Mouse (Mus musculus) megakaryocyte, embryonic 14.5 days (primary cell): ENCODE data around the gene Adam12. TPM values are rescaled to one million over a fixed set of nuclear protein-coding genes. Genes with fewer than 3 reads are reported as not detected.
A peak's percentile ranks its signal among the peaks of the same experiment; 100 is the strongest.

Experiments
- H3K27me3 ChIP-seq: replicated peaks from 2 replicates; pipeline ENCODE3; 2012; ENCODE audit warnings: inconsistent platforms
- H3K36me3 ChIP-seq: replicated peaks from 2 replicates; pipeline ENCODE3; 2012; ENCODE audit warnings: low read length, inconsistent platforms, mixed read lengths
- H3K4me1 ChIP-seq: 2 replicates; pipeline ENCODE4 v1.6.1; 2012; ENCODE audit warnings: inconsistent platforms
- H3K4me3 ChIP-seq: replicated peaks from 2 replicates; pipeline ENCODE3; 2012; ENCODE audit warnings: moderate library complexity, mild to moderate bottlenecking, inconsistent platforms
- H3K9me3 ChIP-seq: 2 replicates; pipeline ENCODE4 v1.6.1; 2012; ENCODE audit warnings: inconsistent platforms
- FLI1 ChIP-seq: IDR thresholded peaks from 2 replicates; pipeline ENCODE4 v1.6.1; 2012; ENCODE audit warnings: low read length, inconsistent platforms, mixed read lengths
- GATA1 ChIP-seq: IDR thresholded peaks from 3 replicates; pipeline ENCODE4 v1.6.1; 2012; ENCODE audit warnings: mixed read lengths, low read length, inconsistent platforms, borderline replicate concordance
- polyA plus RNA-seq: library from polyadenylated mRNA; stranded (reverse); fragments of >175 nt; gene quantifications from 2 replicates; pipeline ENCODE4 v1.2.3, GENCODE M21; 2012; ENCODE audit warnings: low replicate concordance; ENCODE audit not compliant: insufficient read depth

The Adam12 gene
- polyA plus RNA-seq, 1 experiment, result not detected

DNA sequence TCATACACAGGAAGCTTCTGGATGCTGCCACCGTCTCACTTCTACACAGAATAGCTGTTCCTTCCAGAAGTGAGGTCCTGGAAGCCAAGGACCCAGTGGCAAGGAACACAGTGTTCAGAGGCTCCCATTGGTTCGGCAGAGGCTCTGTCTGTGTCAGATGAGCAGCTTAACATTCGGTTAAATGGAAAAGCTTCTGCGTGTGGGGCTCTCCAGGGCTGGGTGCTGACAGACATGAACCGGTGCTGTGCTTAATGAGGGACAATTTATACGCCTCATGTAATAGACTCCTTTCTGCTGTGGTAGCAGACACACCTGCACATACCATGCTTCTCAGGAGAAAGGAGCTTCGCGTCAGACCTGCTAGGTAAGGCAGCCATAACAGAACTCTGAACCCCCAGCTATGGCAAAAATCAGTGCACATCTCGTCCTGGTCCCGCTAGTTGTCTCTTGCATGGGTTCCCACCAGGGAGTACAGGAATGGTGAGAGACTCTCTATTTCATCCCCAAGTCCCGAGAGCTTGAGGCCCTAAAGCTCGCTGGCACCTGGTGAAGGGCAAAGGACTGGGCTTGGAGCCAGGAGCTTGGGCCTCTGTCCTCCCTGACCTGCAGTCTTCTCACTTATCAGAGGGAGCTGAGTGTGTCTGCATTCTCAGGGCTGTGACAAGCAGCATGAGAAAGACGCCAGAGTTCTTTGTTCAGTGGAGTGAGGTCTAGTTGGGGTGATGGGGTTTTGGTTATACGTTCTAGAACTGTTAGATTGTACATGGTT lies 280.0 kb downstream of the Adam12 start:
- no peaks in the 10 kb centered on the region for H3K27me3 ChIP-seq
- no peaks in the 10 kb centered on the region for H3K36me3 ChIP-seq
- TF ChIP-seq GATA1 (no peak), FLI1 (no peak)
- no peaks in the 10 kb centered on the region for H3K4me1 ChIP-seq
- H3K9me3 ChIP-seq, result 0 out of 2 replicates have a peak, but pooled peaks cover 5% of the 10 kb centered on the region
- H3K4me3 ChIP-seq, result no peak overlapping the region

GRCm38 (mm10) chr7:133947360-133947759 lies 284.6 kb downstream of the Adam12 start:
- Histone ChIP-seq H3K27me3 (peaks cover 2% of the 10 kb centered on the region), H3K9me3 (0 out of 2 replicates have a peak, but pooled peaks cover 5% of the 10 kb centered on the region), H3K36me3 (no peaks in the 10 kb centered on the region), H3K4me1 (peaks cover 4% of the 10 kb centered on the region; the same call in 1 of the 2 replicates), H3K4me3 (no peak overlapping the region)
- no peak for TF ChIP-seq FLI1
- TF ChIP-seq GATA1, result no peak

DNA sequence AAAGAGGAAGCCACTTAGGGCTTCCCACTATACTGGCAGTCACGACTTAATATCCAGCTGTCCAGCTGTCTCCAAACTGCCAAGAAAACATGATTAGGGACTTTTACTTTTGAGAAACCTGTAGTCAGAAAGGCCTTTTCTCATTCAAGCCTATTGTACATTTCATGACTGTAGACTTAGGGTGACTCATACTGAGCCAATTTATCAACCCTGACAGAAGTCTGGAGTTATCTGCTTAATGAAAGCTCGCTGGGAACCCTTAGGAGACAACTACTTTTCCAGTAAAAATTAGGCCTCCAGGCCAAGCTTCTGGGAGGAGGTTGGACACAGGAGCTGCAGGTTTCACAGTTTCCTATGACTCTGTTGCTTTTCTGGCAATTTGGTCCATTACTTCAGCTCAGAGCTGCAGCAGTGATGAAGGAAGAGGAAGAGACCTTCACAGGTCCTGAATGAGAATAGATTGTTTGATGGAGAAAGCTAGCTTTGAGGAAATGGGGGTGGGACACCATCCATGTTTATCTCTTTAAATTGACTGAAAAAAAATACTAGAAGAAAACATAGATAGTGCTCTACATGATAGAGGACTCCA lies 285.1 kb downstream of the Adam12 start:
- H3K4me1 ChIP-seq, result peaks cover 4% of the 10 kb centered on the region; the same call in 1 of the 2 replicates
- no peaks in the 10 kb centered on the region for H3K36me3 ChIP-seq
- H3K27me3 ChIP-seq, result peaks cover 2% of the 10 kb centered on the region
- H3K4me3 ChIP-seq, result no peak overlapping the region
- H3K9me3 ChIP-seq, result 0 out of 2 replicates have a peak, but pooled peaks cover 5% of the 10 kb centered on the region
- no peak for TF ChIP-seq GATA1
- no peak for TF ChIP-seq FLI1

GRCm38 (mm10) chr7:133946113-133946512 lies 285.8 kb downstream of the Adam12 start:
- Histone ChIP-seq H3K4me1 (peaks cover 4% of the 10 kb centered on the region; the same call in 1 of the 2 replicates), H3K9me3 (0 out of 2 replicates have a peak, but pooled peaks cover 3% of the 10 kb centered on the region), H3K4me3 (peak overlapping the region; percentile 56), H3K27me3 (peaks cover 2% of the 10 kb centered on the region), H3K36me3 (no peaks in the 10 kb centered on the region)
- TF ChIP-seq FLI1 (no peak), GATA1 (no peak)

DNA sequence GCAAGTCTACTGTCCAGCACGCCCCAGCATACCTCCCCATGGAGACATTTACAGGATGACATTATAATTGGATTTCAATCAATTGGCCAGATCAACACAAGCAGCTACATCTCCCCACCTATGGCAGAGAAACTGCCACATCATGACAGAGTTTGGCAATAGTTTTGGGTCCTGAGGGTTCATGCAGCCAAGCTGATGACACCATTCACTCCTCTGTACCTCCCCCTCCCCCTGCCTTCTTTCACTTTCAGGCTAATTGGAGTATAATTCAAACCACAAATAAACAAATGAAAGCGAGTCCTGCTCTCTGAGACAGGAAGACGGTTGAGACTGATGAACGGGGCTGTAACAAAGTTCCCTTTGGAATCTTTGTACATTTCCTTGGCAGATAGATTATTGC lies 291.5 kb downstream of the Adam12 start:
- Histone ChIP-seq H3K9me3 (peaks cover 12% of the 10 kb centered on the region), H3K4me3 (no peak overlapping the region), H3K27me3 (peaks cover 4% of the 10 kb centered on the region), H3K4me1 (no peaks in the 10 kb centered on the region), H3K36me3 (no peaks in the 10 kb centered on the region)
- TF ChIP-seq GATA1 (no peak), FLI1 (no peak)

DNA sequence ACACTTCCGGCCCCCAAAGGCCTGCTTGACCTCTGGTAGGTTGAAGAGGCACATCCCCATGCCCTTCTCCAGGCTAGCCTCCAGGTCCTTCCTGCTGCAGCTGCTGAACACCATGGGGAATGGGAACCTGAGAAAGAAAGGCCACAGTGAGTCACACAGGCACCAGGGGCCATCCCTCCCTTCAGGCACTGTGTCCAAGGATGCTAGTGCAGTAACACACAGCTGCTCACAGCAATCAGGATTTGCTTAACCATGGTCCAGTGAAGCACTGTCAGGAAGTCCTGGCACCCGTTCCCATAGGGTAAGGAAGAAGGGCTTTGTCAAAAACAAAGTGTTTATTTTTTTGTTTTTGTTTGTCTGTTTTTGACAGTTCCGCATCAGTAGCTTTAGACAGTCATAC lies 294.5 kb downstream of the Adam12 start:
- peaks cover 16% of the 10 kb centered on the region for H3K9me3 ChIP-seq
- H3K4me3 ChIP-seq, result no peak overlapping the region
- H3K27me3 ChIP-seq, result peaks cover 4% of the 10 kb centered on the region
- H3K36me3 ChIP-seq, result no peaks in the 10 kb centered on the region
- TF ChIP-seq FLI1 (no peak), GATA1 (no peak)
- H3K4me1 ChIP-seq, result no peaks in the 10 kb centered on the region

DNA sequence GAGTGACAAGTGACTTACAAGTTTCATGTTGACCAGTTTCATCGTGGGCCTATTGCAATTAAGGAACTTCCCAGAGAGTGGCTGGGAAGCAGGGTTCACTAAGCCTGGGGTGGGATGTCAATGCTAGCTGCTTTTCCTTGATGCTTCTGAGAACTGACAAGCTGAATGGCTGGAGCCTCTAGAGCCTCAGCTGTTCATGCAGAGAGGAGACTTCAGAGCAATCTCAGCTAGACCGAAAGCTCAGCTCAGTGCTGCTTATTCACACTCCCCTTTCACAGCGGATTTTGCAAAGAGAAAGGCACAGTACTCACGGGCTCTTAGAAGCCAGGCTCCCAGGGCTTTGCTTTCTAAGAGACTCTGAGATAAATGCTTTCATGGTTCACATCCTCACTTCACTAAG lies 295.6 kb downstream of the Adam12 start:
- TF ChIP-seq FLI1, result no peak
- TF ChIP-seq GATA1, result no peak
- Histone ChIP-seq H3K4me1 (no peaks in the 10 kb centered on the region), H3K4me3 (no peak overlapping the region), H3K27me3 (peaks cover 4% of the 10 kb centered on the region), H3K9me3 (peaks cover 16% of the 10 kb centered on the region), H3K36me3 (no peaks in the 10 kb centered on the region)

DNA sequence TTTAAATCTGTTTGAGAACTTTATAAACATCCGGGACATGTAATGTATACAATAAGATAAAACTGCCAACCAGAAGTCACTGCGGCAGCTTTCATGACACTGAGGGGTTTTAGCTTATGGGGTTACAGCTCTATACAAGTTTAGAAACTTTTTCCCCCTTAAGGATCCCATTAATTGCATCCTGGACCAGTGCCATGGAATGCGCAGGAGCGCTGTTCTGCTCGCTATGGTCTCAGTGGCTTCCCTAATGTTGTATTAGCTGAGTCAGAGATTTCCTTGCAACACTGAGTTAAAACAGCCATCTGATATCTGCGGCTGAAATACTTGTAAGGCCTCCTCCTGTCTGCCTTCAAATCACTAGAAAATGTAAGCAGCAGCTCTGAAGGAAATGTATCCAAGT lies 298.6 kb downstream of the Adam12 start:
- no peaks in the 10 kb centered on the region for H3K4me1 ChIP-seq
- H3K27me3 ChIP-seq, result peaks cover 4% of the 10 kb centered on the region
- peaks cover 16% of the 10 kb centered on the region for H3K9me3 ChIP-seq

DNA sequence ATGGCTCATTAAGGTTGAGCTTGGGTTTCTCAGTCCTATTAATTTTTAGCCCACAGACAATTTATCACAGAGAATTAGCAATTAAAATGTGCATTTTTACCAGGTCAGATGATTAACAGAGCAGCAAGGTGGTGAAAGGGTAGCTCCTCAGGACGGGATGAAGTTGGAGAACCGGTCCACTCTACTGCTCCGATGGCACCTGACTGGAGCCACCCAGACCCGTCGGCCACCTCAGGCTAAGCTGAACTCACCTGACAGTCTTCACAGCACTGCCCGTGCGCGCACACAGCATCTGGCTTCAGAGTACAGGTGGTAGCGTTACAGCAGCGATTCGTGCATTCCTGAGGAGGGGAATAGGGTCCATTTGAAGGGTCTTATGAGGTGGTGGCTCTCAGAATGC lies 300.5 kb downstream of the Adam12 start:
- TF ChIP-seq FLI1 (no peak), GATA1 (no peak)
- peak overlapping the region; percentile 8 for H3K4me3 ChIP-seq
- no peaks in the 10 kb centered on the region for H3K4me1 ChIP-seq
- H3K9me3 ChIP-seq, result peaks cover 10% of the 10 kb centered on the region; the same call in 1 of the 2 replicates
- H3K36me3 ChIP-seq, result no peaks in the 10 kb centered on the region
- peaks cover 2% of the 10 kb centered on the region for H3K27me3 ChIP-seq

More for the DNA sequence above, 298.6 kb downstream of the Adam12 start:
- TF ChIP-seq FLI1, result no peak
- TF ChIP-seq GATA1, result no peak
- Histone ChIP-seq H3K36me3 (no peaks in the 10 kb centered on the region), H3K4me3 (no peak overlapping the region)

- no peaks in the 10 kb centered on the region for H3K4me1 ChIP-seq
- H3K4me3 ChIP-seq, result no peak overlapping the region
- H3K36me3 ChIP-seq, result no peaks in the 10 kb centered on the region
- no peaks in the 10 kb centered on the region for H3K27me3 ChIP-seq
- TF ChIP-seq FLI1 (no peak), GATA1 (no peak)
- no peaks in the 10 kb centered on the region for H3K9me3 ChIP-seq
Measured at GRCm38 (mm10) chr7:133928981-133929380, 303.0 kb downstream of the Adam12 start.
